Comparison of ENCODE assay signal across 8 mouse cellular contexts in genomic region chrX:23692722-23693442, GRCm38 (mm10). TPM values are rescaled to one million over a fixed set of nuclear protein-coding genes. Genes with fewer than 3 reads are reported as not detected.
DNase-seq lines count a peak whose midpoint lies in the region; ATAC-seq lines count a peak whose summit lies in the region.

Gene Wdr44, plus strand, starts transcription at chrX:23693051.

- DNase-seq in adipocyte (ENCODE audit: low spot score): peak; percentile 96
- peak; percentile 87 for DNase-seq in embryo, embryonic 10 days (ENCODE audit: low spot score)
- DNase-seq in gastrocnemius, postnatal 10 days: peak; percentile 91
- peak; percentile 94 for DNase-seq in induced T-regulatory cell, adult 2 months (ENCODE audit: low read depth)
- peak; percentile 90 to 94 for DNase-seq in left cerebral cortex, adult 9 months (ENCODE audit: low spot score in 2 of 2)
- peak; percentile 91 for DNase-seq in right cerebral cortex, postnatal 14 days
- DNase-seq in urinary bladder, postnatal 36 days (ENCODE audit: low spot score in 2 of 2): peak; percentile 92 to 95

- peak; percentile 94 for ATAC-seq in megakaryocyte progenitor cell, adult 5-6 weeks (replicated peaks; ENCODE audit: poor library complexity)

RNA-seq across cellular contexts. Expression of gene Wdr44, which starts in this region (rescaled TPM):
- 10 to 100 TPM; 10.1 to 13.3 TPM for total RNA-seq in gastrocnemius, postnatal 10 days (2021)
- total RNA-seq in megakaryocyte progenitor cell, adult 5-6 weeks (2015): 11.8 and 14.5 TPM in 2 replicates
- total RNA-seq in megakaryocyte progenitor cell, adult 5-6 weeks (2017): 8.9 and 10.9 TPM in 2 replicates

Comparison
In these comparisons a context has a peak if more than half of its experiments do, and no peak if none do; other contexts are left out.
1. Peak in every context shown above with its lines: DNase-seq and ATAC-seq.